Mouse (Mus musculus): ENCODE results near the gene Rab6b.

Rab6b gene

DNA sequence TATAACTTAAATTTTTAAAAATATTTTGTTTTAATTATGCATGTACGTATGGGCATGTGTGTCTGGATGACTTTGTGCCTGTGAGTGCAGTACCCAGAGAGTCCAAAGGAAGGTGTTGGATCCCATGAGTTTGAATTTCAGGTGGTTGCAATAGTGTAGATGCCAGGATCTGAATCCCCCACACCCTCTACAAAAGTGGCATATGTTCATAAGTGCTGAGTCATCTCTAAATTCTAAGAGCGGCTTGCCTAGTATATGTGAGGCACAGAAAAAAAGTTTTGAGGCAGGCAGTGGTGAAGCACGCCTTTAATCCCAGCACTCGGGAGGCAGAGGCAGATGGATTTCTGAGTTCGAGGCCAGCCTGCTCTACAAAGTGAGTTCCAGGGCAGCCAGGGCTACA lies 94.2 kb downstream of the Rab6b start:
- DNase-seq (ENCODE audit: low spot score in 2 of 2), result no peak

- DNase-seq (ENCODE audit: low spot score in 2 of 2), result peak in 1 of 2 experiments; percentile 44
Observed at GRCm38 (mm10) chr9:103207846-103208245, 96.3 kb downstream of the Rab6b start.

GRCm38 (mm10) chr9:103208802-103209423 lies 97.3 kb downstream of the Rab6b start:
- DNase-seq (ENCODE audit: low spot score in 2 of 2), result no peak

- no peak for DNase-seq (ENCODE audit: low spot score in 2 of 2)
Observed at GRCm38 (mm10) chr9:103212654-103213420, 101.2 kb downstream of the Rab6b start.

DNA sequence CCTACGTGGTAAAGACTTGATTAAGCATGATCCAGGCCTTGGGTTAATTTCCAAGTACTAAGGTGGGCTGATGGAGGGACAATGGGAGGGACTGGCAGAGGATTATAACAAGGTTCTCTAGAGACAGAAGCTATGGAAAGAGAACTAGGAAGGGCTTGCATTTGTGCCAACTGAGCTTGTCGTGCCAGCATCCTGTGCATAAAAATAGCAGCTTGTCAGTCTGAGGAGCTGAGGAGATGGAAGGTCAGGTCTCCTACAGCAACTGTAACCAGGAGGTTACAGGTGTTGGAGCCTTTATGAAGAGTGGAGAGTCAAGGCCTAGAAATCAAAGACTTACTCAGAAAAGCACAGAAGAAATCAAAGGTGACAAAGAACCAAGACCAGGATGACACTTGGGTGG lies 102.0 kb downstream of the Rab6b start:
- DNase-seq (ENCODE audit: low spot score in 2 of 2), result no peak

DNA sequence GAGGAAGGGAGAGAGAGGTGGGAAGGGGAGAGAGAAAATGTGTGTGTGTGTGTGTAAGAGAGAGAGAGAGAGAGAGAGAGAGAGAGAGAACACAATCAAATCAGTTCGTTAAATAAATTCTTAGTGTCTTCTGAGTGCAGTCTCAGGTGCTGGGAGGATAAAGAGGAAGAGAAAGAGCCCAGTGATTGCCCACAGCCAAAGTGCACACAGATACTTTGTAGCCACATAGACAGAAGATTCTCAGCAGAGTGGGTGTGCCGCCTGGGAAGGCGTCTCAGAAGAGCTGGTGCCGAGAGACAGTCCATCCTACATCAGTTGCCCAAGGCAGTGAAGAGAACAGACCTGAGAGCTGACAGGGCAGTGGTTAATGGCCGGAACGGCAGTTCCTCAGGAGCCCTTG lies 102.7 kb downstream of the Rab6b start:
- DNase-seq (ENCODE audit: low spot score in 2 of 2), result no peak

- DNase-seq (ENCODE audit: low spot score in 2 of 2), result no peak
Observed at GRCm38 (mm10) chr9:103224721-103225120, 113.1 kb downstream of the Rab6b start.

- no peak for DNase-seq (ENCODE audit: low spot score in 2 of 2)
Observed at GRCm38 (mm10) chr9:103225464-103225863, 113.9 kb downstream of the Rab6b start.

DNA sequence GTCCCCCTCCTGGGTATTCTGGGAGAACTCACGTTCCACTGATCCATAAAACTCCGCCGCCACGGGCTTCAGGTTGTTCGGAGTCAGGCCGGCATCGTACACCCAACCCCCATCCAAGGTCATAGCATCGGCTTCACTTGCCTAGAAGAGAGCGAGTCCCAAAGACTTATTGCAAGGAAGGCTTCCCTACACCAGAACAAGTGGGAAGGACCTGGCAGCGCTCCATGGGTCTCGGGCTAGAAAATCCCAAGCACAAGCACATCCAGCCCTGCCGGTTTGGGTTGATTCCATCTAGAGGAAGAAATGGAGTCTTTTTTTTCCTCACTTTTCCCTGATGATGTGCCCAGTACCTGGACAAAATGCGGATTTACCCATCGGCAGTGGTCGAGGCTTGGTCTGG lies 115.2 kb downstream of the Rab6b start:
- peak in 1 of 2 experiments; percentile 41 for DNase-seq (ENCODE audit: low spot score in 2 of 2)

- DNase-seq (ENCODE audit: low spot score in 2 of 2), result no peak
Observed at GRCm38 (mm10) chr9:103227760-103228159, 116.2 kb downstream of the Rab6b start.

DNA sequence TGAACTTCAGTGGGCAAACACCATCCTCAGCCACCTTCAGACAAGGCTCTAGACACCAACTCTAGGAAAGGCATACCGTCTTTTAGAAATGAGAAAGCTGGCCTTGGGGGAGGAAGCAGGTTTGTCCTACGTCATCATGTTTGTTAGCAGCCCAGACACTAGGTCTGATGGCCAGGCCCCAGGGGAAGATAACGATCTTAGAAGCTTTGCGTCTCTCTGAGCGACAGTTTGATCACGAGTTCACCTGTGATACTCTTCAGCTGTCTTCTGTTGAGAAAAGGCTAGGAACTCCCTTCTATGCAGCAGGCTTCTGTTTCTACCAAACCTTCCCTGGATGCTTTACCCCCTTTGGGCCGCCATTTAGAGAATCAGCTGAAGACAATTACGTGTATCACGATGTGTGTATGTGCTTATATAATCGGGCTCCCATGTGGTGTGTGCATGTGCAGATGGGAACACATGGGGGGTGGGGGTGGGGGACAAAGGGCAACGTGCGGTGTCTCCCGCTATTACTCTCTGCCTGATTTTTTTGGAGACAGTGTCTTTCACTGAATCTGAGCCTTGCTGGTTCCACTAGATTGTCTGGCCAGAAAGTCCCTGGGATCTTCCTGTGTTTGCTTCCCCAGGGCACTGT lies 116.9 kb downstream of the Rab6b start:
- DNase-seq (ENCODE audit: low spot score in 2 of 2), result no peak

- DNase-seq (ENCODE audit: low spot score in 2 of 2), result no peak
Observed at GRCm38 (mm10) chr9:103229037-103229867, 117.7 kb downstream of the Rab6b start.

GRCm38 (mm10) chr9:103230151-103230951 lies 118.8 kb downstream of the Rab6b start, which contains the start of the genes Gm20425 and Trf:
Gene Gm20425, minus strand, starts transcription at chr9:103230307.
Gene Trf, minus strand, starts transcription at chr9:103230444.
- DNase-seq (ENCODE audit: low spot score in 2 of 2), result peak in 1 of 2 experiments; percentile 42

DNA sequence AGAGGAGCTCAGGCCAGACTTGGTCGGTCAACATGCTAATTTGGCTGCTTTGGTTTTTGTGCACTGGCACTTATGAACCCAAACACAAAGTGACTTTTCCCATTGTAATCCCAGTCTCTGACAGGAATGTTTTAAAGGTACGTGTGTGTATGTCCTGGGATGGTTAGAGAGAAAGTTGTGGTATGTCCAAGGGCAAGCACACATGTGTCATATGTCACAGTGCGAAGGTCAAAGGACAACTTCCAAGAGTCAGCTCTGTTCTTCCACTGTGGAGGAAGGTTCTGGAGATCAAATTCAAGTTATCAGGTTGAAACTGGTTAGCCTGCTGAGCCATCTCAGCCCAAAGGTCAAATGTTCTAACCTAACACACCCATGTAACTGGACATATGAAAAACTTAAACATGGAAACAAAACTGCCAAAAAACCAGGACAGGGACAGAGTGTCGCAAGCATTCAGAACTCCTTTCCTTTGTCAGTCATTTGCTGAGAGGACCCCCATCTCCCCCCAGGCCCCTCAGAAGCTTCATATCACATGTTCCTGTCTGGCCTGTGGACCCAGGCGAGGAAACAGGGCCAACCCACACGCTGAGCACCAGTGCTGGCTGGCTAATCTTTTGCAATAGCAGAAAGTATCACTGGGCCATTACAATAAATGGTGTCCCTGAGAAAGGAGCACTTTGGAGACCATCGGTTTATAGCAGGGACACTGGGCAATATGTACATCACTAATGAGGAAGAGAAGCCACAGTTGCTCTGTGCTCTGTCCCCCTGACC lies 120.8 kb downstream of the Rab6b start:
- DNase-seq (ENCODE audit: low spot score in 2 of 2), result no peak

GRCm38 (mm10) chr9:103233006-103233395 lies 121.4 kb downstream of the Rab6b start:
- no peak for DNase-seq (ENCODE audit: low spot score in 2 of 2)

- no peak for DNase-seq (ENCODE audit: low spot score in 2 of 2)
Observed at GRCm38 (mm10) chr9:103234059-103234458, 122.5 kb downstream of the Rab6b start.

DNA sequence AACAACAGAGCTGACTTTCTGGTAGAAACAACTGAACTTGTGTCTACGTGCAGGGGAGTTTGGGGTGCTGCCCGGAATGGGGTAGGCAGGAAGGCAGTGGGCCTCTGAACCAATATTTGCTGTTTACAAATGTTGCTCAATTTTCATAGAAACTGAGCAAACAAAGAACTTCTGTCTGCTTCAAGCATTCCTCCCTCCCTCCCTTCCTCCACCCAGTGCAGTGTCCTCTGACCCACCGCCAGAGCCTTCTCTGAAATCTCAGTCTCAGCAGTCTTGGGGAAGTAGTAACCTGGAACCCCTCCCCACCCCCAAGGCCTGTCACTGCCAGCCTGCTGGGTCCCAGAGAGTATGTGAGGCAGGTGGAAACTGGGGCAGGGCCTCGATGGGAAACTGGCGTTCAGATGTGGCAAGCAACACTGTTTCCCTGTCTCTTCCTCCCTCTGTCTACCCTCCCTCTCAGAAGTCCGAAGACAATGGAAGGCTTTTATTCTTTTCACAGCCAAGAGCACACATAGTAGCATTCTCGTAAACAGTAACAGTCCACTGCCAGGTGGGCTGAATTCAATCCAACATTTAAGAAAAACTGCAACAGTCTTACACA lies 123.1 kb downstream of the Rab6b start:
- peak in 1 of 2 experiments; percentile 37 for DNase-seq (ENCODE audit: low spot score in 2 of 2)

Data from urinary bladder, postnatal 4 days (tissue).